Comparison of ENCODE assay signal across 20 mouse cellular contexts in genomic region chr9:119909931-119910330, GRCm38 (mm10). TPM values are rescaled to one million over a fixed set of nuclear protein-coding genes. Genes with fewer than 3 reads are reported as not detected.
A peak's percentile ranks its signal among the peaks of the same experiment; 100 is the strongest.
DNase-seq lines count a peak whose midpoint lies in the region; ATAC-seq and TF ChIP-seq lines count a peak whose summit lies in the region.
"Had no signal": no experiment of that assay in that cellular context is flagged by ENCODE, and none has a peak within 500 bp of the region (broad histone marks: within the 10 kb centered on the region; RNA-seq: fewer than 3 reads in every experiment).

No protein-coding gene starts in this region.

- ATAC-seq in kidney, postnatal 0 days (replicated peaks; ENCODE audit: low FRiP score, low read depth): no peak
- ATAC-seq: forebrain, embryonic 13.5 days; forebrain, embryonic 15.5 days had no signal

- H3K4me2 ChIP-seq in kidney, postnatal 0 days (ENCODE audit: low read length): no peak overlapping the region
- H3K4me2 ChIP-seq: embryonic facial prominence, embryonic 12.5 days; forebrain, embryonic 13.5 days; forebrain, embryonic 15.5 days had no signal

- no peak overlapping the region for H3K4me3 ChIP-seq in kidney, postnatal 0 days (replicated peaks; ENCODE audit: low read depth, low read length)
- H3K4me3 ChIP-seq in layer of hippocampus, adult 2 months: no peak overlapping the region
- H3K4me3 ChIP-seq: embryonic facial prominence, embryonic 10.5 days; embryonic facial prominence, embryonic 12.5 days; forebrain, embryonic 13.5 days; forebrain, embryonic 15.5 days had no signal

- no peaks in the 10 kb centered on the region for H3K9me3 ChIP-seq in kidney, postnatal 0 days (replicated peaks; ENCODE audit: low read length)
- H3K9me3 ChIP-seq: embryonic facial prominence, embryonic 10.5 days; embryonic facial prominence, embryonic 12.5 days; forebrain, embryonic 13.5 days; forebrain, embryonic 15.5 days had no signal

- 70% methylated on average over 3 of the region's 3 CpGs for WGBS in kidney, postnatal 0 days

- H3K27me3 ChIP-seq in kidney, postnatal 0 days (ENCODE audit: insufficient read depth, low read length): no peaks in the 10 kb centered on the region
- H3K27me3 ChIP-seq: embryonic facial prominence, embryonic 12.5 days; forebrain, embryonic 13.5 days; forebrain, embryonic 15.5 days had no signal

- peak; percentile 24 for DNase-seq in kidney, postnatal 0 days (ENCODE audit: low spot score)
- DNase-seq in kidney, adult 8-10 months: no peak
- peak; percentile 55 for DNase-seq in layer of hippocampus, adult 9-11 months
- no peak for DNase-seq in layer of hippocampus, adult 2 months (ENCODE audit: low spot score in 2 of 2)
- peak; percentile 70 for DNase-seq in brain, adult 2 months (ENCODE audit: low read depth, low spot score)
- peak; percentile 44 for DNase-seq in telencephalon, adult 2 months (ENCODE audit: low read depth, low spot score)
- no peak for DNase-seq in thymus, postnatal 0 days (ENCODE audit: low spot score)
- DNase-seq: adrenal gland, adult 2 months; adrenal gland, postnatal 10 days; adrenal gland, postnatal 25 days; cerebellum, adult 11-12 months; cerebellum, adult 2 months; cerebellum, adult 9-10 months; cerebellum, postnatal 10 days; cerebellum, postnatal 25 days had no signal

- TF ChIP-seq CTCF in kidney, postnatal 0 days (IDR thresholded peaks at IDR 0.05; ENCODE audit: low read depth): no peak
- no peak for TF ChIP-seq CTCF in layer of hippocampus, adult 2 months (conservative IDR thresholded peaks at IDR 0.05)

- peaks cover 82% of the 10 kb centered on the region for H3K36me3 ChIP-seq in kidney, postnatal 0 days (ENCODE audit: insufficient read depth, low read length)

- H3K9ac ChIP-seq in kidney, postnatal 0 days (ENCODE audit: low read depth, low read length): no peak overlapping the region
- H3K9ac ChIP-seq: embryonic facial prominence, embryonic 12.5 days; forebrain, embryonic 13.5 days; forebrain, embryonic 15.5 days had no signal

- H3K4me1 ChIP-seq in kidney, postnatal 0 days (replicated peaks; ENCODE audit: insufficient read depth, low read length): no peaks in the 10 kb centered on the region
- H3K4me1 ChIP-seq: embryonic facial prominence, embryonic 10.5 days; embryonic facial prominence, embryonic 12.5 days; forebrain, embryonic 13.5 days; forebrain, embryonic 15.5 days had no signal

- H3K27ac ChIP-seq in kidney, postnatal 0 days: no peak overlapping the region
- H3K27ac ChIP-seq in layer of hippocampus, adult 2 months: no peak overlapping the region
- H3K27ac ChIP-seq: embryonic facial prominence, embryonic 10.5 days; embryonic facial prominence, embryonic 12.5 days; forebrain, embryonic 13.5 days; forebrain, embryonic 15.5 days had no signal

RNA-seq across cellular contexts. Expression of gene Wdr48, which starts 15.3 kb away (rescaled TPM):
- 30.8 and 31.1 TPM in 2 replicates for polyA plus RNA-seq in kidney, postnatal 0 days (2015; fragmentation: Nextera tagmentation; extraction: Ambion mirVana)
- 10 to 100 TPM; 76.5 to 84.9 TPM for total RNA-seq in layer of hippocampus, adult 2 months (2021)
- polyA plus RNA-seq in thymus, postnatal 0 days (2015; fragmentation: Nextera tagmentation; extraction: Ambion mirVana): 37.8 and 39.0 TPM in 2 replicates

RNA-seq across cellular contexts. Expression of gene Gorasp1, which starts 27.4 kb away (rescaled TPM):
- 18.3 and 19.1 TPM in 2 replicates for polyA plus RNA-seq in kidney, postnatal 0 days (2015; fragmentation: Nextera tagmentation; extraction: Ambion mirVana)
- total RNA-seq in layer of hippocampus, adult 2 months (2021): 10 to 100 TPM; 33.1 to 40.8 TPM
- 7.6 and 8.3 TPM in 2 replicates for polyA plus RNA-seq in thymus, postnatal 0 days (2015; fragmentation: Nextera tagmentation; extraction: Ambion mirVana)

RNA-seq across cellular contexts. Expression of gene Ttc21a, which starts 27.5 kb away (rescaled TPM):
- polyA plus RNA-seq in kidney, postnatal 0 days (2015; fragmentation: Nextera tagmentation; extraction: Ambion mirVana): 0.03 and 0.06 TPM in 2 replicates
- total RNA-seq in layer of hippocampus, adult 2 months (2021): under 1 TPM; 0.49 to 0.92 TPM
- 0.05 TPM in 2 replicates for polyA plus RNA-seq in thymus, postnatal 0 days (2015; fragmentation: Nextera tagmentation; extraction: Ambion mirVana)
- total RNA-seq: MEL had no signal

Comparison
In these comparisons a context has a peak if more than half of its experiments do, and no peak if none do; other contexts are left out.
1. DNase-seq: peak in kidney, postnatal 0 days (single experiment), layer of hippocampus, adult 9-11 months (single experiment), brain, adult 2 months (single experiment) and telencephalon, adult 2 months (single experiment); none in kidney, adult 8-10 months (0 of 2), layer of hippocampus, adult 2 months (0 of 2) and thymus, postnatal 0 days (single experiment).